Mouse (Mus musculus) testis, adult 2 months (tissue): ENCODE data around the gene Gm21988.

ENCODE experiments used
- CTCF ChIP-seq: fragments of 200-500 bp; IDR thresholded peaks from 2 replicates; pipeline ENCODE4 v1.5.1; 2012; ENCODE audit warnings: low read depth, mild to moderate bottlenecking, inconsistent platforms, low read length, moderate library complexity; ENCODE audit not compliant: control insufficient read depth, insufficient read depth, insufficient replicate concordance
- POLR2A ChIP-seq: fragments of 200-500 bp; IDR thresholded peaks from 2 replicates; pipeline ENCODE4 v1.6.1; 2012; ENCODE audit warnings: low read depth, mild to moderate bottlenecking, inconsistent platforms, low read length, moderate library complexity; ENCODE audit not compliant: control insufficient read depth

- TF ChIP-seq CTCF (no peak), POLR2A (no peak)
Measured at GRCm38 (mm10) chr11:70235254-70235900, 4.3 kb downstream of the Gm21988 start.
